ENCODE assay signal across 23 mouse cellular contexts in the genomic region with DNA sequence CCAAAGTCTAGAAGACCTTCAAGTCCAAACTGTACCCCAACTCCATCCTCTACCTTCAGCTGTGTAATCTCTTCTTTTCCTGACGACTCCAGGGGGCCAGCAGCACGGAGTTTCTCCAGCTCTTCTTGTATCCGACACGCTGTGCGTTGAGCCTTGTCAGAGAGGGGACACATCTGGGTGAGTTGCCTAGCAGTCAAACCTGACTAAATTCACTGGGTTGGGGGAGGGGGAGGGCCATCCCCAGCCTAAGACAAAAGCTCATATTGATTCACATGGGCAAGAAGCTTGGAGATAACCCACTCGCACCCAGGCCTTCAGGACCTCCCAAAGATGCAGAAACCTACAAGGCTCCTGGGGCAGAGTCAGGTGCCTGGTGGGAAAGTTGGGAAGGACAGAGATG.
"Had no signal": no experiment of that assay in that cellular context is flagged by ENCODE, and none has a peak within 500 bp of the region (broad histone marks: within the 10 kb centered on the region; RNA-seq: fewer than 3 reads in every experiment).

No protein-coding gene starts in this region.

- H3K4me2 ChIP-seq: heart, embryonic 11.5 days; hindbrain, embryonic 12.5 days; hindbrain, embryonic 14.5 days; intestine, embryonic 15.5 days; limb, embryonic 12.5 days; liver, embryonic 13.5 days; liver, embryonic 15.5 days had no signal

- H3K9me3 ChIP-seq: hindbrain, embryonic 10.5 days; hindbrain, embryonic 12.5 days; intestine, embryonic 15.5 days; limb, embryonic 10.5 days; limb, embryonic 12.5 days; liver, embryonic 13.5 days; liver, embryonic 15.5 days had no signal

- ATAC-seq: hindbrain, embryonic 16.5 days; inflammation-experienced regulatory T-cells, adult 6 months; intestine, embryonic 15.5 days; intestine, postnatal 0 days; liver, postnatal 0 days had no signal

- H3K9ac ChIP-seq: hindbrain, embryonic 12.5 days; hindbrain, embryonic 14.5 days; intestine, embryonic 15.5 days; limb, embryonic 12.5 days; liver, embryonic 13.5 days; liver, embryonic 15.5 days; liver, postnatal 0 days had no signal

- H3K27me3 ChIP-seq: hindbrain, embryonic 12.5 days; intestine, embryonic 15.5 days; limb, embryonic 12.5 days; liver, embryonic 13.5 days; liver, embryonic 15.5 days had no signal

- H3K27ac ChIP-seq: heart, adult 2 months; hindbrain, embryonic 10.5 days; hindbrain, embryonic 12.5 days; hindbrain, embryonic 14.5 days; intestine, embryonic 15.5 days; layer of hippocampus, adult 2 months; left cerebral cortex, adult 2 months; limb, embryonic 10.5 days; limb, embryonic 12.5 days; liver, embryonic 13.5 days; liver, embryonic 15.5 days had no signal

- H3K4me1 ChIP-seq: hindbrain, embryonic 10.5 days; hindbrain, embryonic 12.5 days; intestine, embryonic 15.5 days; limb, embryonic 10.5 days; limb, embryonic 12.5 days had no signal

- DNase-seq: gastrocnemius, postnatal 10 days; gastrocnemius, postnatal 25 days; kidney, adult 18-20 months; kidney, adult 8-10 months; kidney, postnatal 10 days; kidney, postnatal 25 days; kidney, postnatal 4 days; liver, embryonic 13.5 days; liver, postnatal 0 days had no signal

- H3K4me3 ChIP-seq: heart, adult 2 months; hindbrain, embryonic 10.5 days; hindbrain, embryonic 12.5 days; intestine, embryonic 15.5 days; layer of hippocampus, adult 2 months; left cerebral cortex, adult 2 months; limb, embryonic 10.5 days; limb, embryonic 12.5 days; liver, embryonic 13.5 days; liver, embryonic 15.5 days had no signal
